Mouse (Mus musculus) urinary bladder, postnatal 4 days (tissue): Measurements from ENCODE around the gene Idh1.
"Not testable (repeated sequence)": the region's sequence is repeated elsewhere in the genome, so short reads cannot be mapped to it uniquely, and the experiment has no call there.

Experiments
- DNase-seq, 2 experiments: peaks; one replicate each; pipeline ENCODE4 v3.0.0; 2021 to 2022; ENCODE audit warnings: low spot score in 2 of 2

The Idh1 gene

DNA sequence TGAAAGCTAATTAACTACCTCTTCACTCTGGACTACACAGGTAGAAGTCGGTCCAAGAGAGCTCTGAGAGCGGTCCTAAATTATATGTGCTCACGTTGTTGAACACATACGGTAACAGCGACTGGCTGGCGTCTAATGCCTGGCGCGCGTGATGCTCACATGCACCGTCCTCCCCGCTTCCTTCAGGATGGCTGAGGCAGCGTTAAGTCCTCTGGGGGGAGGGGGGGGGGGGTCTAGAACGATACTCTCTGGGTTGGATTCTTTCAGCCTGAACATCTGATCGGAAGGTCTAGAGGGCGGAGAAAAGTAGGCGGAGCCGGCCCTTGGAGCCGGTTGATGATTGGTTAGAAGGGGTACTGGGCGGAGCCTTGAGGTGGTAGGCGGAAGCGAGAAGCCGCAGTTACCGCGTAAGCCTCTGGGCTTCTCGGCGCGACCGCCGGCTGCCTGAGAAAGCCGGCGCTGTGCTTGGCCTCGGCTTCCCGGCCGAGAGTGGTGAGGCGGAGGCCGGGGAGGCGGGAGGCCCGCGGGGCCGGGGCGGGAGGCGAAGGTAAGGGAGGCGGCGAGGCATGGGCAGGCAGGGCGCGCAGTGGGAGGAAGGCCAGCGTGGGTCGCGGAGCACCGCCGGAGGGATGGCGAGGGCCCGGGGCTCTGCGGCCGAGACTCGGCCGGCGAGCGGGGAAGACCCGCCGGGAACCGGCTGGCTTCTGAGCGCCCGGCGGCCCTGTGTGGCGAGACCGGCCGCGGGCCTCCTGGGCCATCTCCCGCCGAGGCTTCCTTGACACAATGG lies at the start of gene Idh1, which contains the start of gene Pikfyve:
Gene Idh1, minus strand, starts transcription at position 214 of the 787 bp plus-strand sequence.
Gene Pikfyve, plus strand, starts transcription at position 397 of the 787 bp plus-strand sequence.
- DNase-seq: peak; percentile 94 to 96

GRCm38 (mm10) chr1:65230566-65230965 lies 44.3 kb upstream of the Idh1 start:
- no peak for DNase-seq

DNA sequence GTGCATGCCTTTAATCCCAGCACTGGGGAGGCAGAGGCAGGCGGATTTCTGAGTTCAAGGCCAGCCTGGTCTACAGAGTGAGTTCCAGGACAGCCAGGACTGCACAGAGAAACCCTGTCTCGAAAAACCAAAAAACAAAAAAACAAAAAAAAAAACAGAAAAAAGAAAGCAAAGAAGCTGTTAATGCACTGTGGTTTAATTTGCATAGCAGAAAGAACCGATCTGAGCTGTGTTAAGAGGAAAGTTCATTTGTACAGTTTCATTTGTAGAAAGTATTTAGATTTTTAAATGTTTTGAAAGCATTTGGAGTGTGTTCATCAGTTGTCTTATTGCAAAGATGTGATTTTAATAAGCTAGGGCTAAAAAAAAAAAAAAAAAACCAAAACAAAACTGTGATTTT lies 43.5 kb upstream of the Idh1 start:
- not testable (repeated sequence) for DNase-seq

DNA sequence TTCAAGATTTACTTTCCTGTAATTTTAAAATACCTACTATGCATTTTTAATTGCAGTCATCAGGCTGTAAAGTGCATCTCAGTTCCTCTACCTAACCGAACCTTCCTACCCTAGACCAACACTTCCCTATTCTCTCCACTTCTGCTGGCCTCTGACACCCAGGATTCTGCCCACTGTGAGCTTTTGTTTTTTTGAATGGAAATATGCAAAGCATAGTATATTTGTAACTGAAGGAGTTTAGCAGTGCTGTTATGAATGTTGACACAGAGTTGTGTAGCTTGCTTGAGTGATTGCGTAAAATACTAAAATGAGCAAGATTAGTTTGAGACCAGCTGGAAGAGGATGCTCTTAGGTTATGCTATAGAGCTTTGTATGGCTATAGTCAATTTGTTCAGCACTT lies 41.4 kb upstream of the Idh1 start:
- no peak for DNase-seq

DNA sequence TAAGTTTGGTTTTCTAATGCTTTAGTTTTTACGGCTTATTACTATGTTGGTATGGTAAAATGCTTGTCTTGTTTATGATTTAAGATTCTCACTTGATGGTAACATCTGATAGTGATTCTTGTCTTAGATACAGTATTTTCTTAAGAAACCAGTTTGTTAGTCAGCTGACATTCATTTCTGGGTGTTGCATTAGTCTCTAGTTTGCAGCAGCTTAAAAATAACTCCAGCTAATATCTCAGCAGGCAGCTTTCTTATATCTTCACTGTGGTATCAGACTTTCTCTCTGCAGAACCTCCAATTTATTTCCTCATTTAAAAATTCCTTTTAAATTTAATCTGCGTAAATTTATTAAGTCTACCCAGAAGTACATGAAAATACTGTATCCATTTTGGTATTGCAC lies 37.4 kb upstream of the Idh1 start:
- DNase-seq: no peak

DNA sequence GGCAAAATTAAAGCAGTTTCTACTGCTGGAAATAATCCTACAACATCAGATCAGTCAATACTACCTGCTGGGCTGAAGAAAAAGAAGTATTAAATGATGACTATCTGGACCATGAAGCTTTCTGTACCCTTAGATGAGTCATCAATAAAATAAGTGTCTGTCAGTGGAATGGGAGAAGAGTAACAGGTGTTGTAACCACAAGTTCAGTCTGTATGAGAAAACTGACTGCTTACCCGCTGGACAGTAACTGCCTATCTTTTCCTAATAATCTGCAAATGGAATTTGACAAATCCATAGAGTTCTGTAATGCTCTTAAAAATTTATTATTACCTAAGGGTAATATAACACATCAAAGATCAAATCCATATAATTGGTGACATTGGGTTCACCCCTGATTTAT lies 31.7 kb upstream of the Idh1 start:
- no peak for DNase-seq

DNA sequence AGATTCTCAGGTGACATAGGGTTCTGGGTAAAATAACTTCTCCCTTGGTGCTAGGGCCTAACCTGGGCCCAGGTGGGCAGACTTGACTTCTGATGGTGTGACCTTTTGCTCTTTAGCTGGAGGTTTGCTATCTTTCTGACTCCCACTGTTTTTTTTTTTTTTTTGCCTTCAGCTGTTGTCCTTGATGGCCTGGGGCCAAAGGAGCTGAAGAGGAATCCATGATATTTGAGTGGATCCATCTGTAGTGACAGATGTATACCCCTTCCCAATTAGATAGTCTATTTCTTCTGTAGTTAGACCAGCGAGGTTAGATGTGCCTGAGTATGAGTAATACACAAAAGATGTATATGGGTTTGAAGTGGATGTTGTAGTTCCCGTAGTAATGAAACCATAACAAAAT lies 31.3 kb upstream of the Idh1 start:
- DNase-seq: no peak

GRCm38 (mm10) chr1:65213214-65213613 lies 26.9 kb upstream of the Idh1 start:
- no peak for DNase-seq

- DNase-seq: no peak
Observed at GRCm38 (mm10) chr1:65204299-65204698, 18.0 kb upstream of the Idh1 start.

DNA sequence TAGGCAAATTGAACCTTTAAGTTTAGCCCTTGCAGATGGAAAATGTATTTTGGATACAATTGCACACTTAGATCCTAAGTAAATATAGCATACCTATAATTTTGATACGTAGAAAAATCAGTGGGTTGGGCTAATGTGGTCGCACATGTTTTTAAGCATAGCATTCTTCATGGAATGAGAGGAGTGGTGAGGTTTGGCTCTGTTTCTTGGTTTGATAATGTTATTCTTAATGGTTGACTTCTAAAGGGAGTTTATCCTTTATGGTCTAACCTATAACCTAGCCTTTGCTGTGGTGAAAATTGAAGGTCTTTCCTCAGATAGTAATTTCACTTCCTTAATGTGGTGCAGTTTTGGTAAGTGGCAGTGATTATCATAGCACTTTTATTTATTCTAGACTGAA lies 12.6 kb upstream of the Idh1 start:
- no peak for DNase-seq

GRCm38 (mm10) chr1:65198425-65198824 lies 12.1 kb upstream of the Idh1 start:
- no peak for DNase-seq

- DNase-seq: no peak
Observed at GRCm38 (mm10) chr1:65193226-65193625, 6.9 kb upstream of the Idh1 start.

GRCm38 (mm10) chr1:65190172-65190571 lies 3.9 kb upstream of the Idh1 start:
- no peak for DNase-seq

- DNase-seq: no peak
Observed at GRCm38 (mm10) chr1:65187074-65187430, 752 bp upstream of the Idh1 start.

GRCm38 (mm10) chr1:65185524-65186205 lies 635 bp downstream of the Idh1 start:
- no peak for DNase-seq

DNA sequence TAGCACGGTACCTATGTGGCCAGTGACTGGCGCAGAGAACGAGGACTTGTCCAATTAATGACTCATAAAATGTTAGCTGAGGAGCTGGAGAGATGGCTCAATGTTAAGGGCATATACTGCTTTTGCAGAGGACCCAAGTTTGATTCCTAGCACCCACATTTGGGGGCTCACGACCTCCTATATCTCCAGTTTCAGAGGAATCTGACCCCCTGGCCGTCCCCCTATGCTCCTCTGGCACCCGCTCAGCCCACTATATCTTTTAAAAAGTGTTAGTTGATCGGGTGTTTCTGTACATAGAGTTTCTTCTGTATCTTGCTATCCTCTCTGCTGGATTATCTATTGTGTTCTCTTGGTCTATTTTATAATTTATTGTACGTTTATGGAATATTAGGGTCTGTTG lies 1.3 kb downstream of the Idh1 start:
- DNase-seq: no peak

DNA sequence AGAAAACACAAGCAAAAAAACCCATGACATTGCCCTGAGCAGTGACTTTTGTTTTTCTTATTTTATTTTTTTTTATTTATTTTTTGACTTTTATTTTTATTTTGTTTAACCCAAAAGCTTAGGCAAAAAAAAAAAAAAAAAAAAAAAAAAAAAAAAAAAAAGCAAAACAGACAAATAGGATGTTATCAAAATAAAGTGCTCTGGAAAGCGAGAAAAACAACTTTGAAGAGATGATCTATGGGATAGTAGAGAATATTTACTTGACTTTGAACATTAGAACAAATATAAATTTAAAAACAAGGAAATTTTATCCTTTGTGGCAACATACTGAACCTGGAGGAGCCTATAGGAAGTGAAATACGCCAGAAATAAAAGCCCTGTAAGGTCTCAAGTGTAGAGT lies 2.3 kb downstream of the Idh1 start:
- no peak for DNase-seq

- no peak for DNase-seq
Observed at GRCm38 (mm10) chr1:65181459-65181858, 4.8 kb downstream of the Idh1 start.

DNA sequence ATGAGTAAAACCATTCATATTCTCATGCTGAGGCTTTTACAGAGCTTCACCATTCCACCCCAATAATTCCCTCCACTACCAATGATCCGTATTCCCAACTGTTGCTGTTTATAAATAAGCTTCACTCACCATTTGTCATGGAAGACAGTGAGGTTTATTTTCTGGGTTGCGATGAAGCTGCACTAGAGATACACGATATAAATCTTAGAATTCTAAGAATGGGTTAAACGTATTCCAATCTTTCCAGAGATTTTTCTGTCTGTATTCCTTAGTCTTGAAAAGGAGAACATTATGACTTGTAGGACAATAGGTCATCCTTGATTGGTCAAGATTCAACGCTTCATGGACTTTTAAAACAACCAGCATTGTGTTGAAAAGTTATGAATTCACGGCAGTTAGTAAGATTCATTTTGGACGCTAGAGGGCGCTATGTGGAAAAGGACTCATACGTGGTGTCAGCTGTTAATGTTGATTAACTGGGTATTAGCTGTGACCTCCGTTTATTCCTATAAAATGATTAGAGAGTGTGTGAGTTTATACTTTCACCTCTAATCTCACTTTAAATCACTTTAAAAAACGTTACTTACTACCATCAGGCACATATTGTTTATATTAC lies 6.6 kb downstream of the Idh1 start:
- peak in 1 of 2 experiments; percentile 64 for DNase-seq

DNA sequence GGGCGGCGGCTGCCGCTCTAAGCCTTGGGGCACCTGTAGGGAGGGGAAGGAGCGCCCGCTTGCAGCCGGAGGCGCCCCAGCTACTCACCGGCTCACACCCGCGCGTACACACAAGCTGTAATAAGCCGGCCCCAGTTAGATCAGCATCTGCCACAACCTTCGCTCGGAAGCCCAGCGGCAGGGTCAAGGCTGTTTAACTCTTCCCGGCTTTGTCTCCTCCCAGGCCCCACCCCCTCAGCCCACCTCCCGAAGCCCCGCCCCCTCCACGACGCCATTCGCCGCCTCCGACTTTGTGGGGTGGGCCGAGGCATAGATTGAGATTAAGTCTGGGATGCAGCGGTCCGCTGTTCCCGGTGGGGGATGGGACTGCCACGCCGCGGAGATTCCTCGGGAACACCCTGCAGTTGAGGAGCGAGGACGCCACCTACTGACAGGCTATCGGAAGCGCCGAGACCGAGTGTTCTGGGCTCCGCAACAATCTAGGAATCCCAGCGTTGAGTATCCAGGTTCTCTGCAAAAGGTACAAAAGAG lies 7.3 kb downstream of the Idh1 start:
- peak; percentile 96 to 99 for DNase-seq

GRCm38 (mm10) chr1:65178126-65178901 lies 8.0 kb downstream of the Idh1 start:
- DNase-seq: peak; percentile 91 to 94

- DNase-seq: no peak
Observed at GRCm38 (mm10) chr1:65177452-65177851, 8.8 kb downstream of the Idh1 start.
